Mouse (Mus musculus) kidney, adult 2 months (tissue): ENCODE measurements around the gene Ccdc148. TPM values are rescaled to one million over a fixed set of nuclear protein-coding genes. Genes with fewer than 3 reads are reported as not detected.

ENCODE experiments used
- DNase-seq: peaks from one replicate; pipeline ENCODE4 v3.0.0; 2021
- H3K27ac ChIP-seq: fragments of 200-500 bp; 2 replicates; pipeline ENCODE4 v1.5.1; 2012; ENCODE audit warnings: low read depth, low read length, control low read depth, inconsistent platforms; ENCODE audit not compliant: insufficient read depth
- H3K27me3 ChIP-seq: fragments of 200-500 bp; replicated peaks from 2 replicates; pipeline ENCODE4 v1.6.1; 2012; ENCODE audit warnings: mild to moderate bottlenecking, moderate library complexity, low read length, inconsistent platforms; ENCODE audit not compliant: control insufficient read depth, insufficient read depth
- H3K36me3 ChIP-seq: fragments of 200-500 bp; 2 replicates; pipeline ENCODE4 v1.6.1; 2012; ENCODE audit warnings: mild to moderate bottlenecking, moderate library complexity, low read length, inconsistent platforms; ENCODE audit not compliant: control insufficient read depth, insufficient read depth
- H3K4me1 ChIP-seq: fragments of 200-500 bp; 2 replicates; pipeline ENCODE4 v1.6.1; 2011; ENCODE audit warnings: low read length; ENCODE audit not compliant: control insufficient read depth, insufficient read depth
- H3K4me3 ChIP-seq: fragments of 200-500 bp; 2 replicates; pipeline ENCODE4 v1.5.1; 2011; ENCODE audit warnings: mild to moderate bottlenecking, low read depth, low read length, control low read depth; ENCODE audit not compliant: insufficient read depth
- CTCF ChIP-seq: fragments of 200-500 bp; conservative IDR thresholded peaks from 2 replicates; pipeline ENCODE4 v1.5.1; 2011; ENCODE audit warnings: low read depth, mild to moderate bottlenecking, control low read depth, low read length, moderate library complexity, mixed read lengths; ENCODE audit not compliant: insufficient read depth, insufficient read length
- POLR2A ChIP-seq: fragments of 200-500 bp; IDR thresholded peaks from one replicate; pipeline ENCODE4 v1.6.1; 2011; ENCODE audit warnings: low read depth, low read length, control low read depth
- WGBS: fragments of 180-500 bp; shearing (Covaris S2); methylation state at CpG from one replicate; pipeline ENCODE4 v1.1.7; 2018; 5-methylcytosine and 5-hydroxymethylcytosine counted together
- polyA plus RNA-seq: library from polyadenylated mRNA; depleted of rRNA; stranded (reverse); fragments of >200 nt; gene quantifications from 2 replicates; pipeline ENCODE4 v1.2.3, GENCODE M21; 2012; rRNA removed

The Ccdc148 gene
- polyA plus RNA-seq, 1 experiment = 1.0 TPM

GRCm38 (mm10) chr2:58786681-58787080, 373.8 kb downstream of the Ccdc148 start:
- H3K36me3 ChIP-seq = no peaks in the 10 kb centered on the region
- no peak overlapping the region for H3K27ac ChIP-seq
- 84% methylated on average over 8 of the region's 8 CpGs for WGBS
- H3K27me3 ChIP-seq = no peaks in the 10 kb centered on the region
- DNase-seq = no peak
- TF ChIP-seq CTCF = no peak
- no peak for TF ChIP-seq POLR2A
- no peaks in the 10 kb centered on the region for H3K4me1 ChIP-seq
- no peak overlapping the region for H3K4me3 ChIP-seq

GRCm38 (mm10) chr2:58786177-58786576, 374.3 kb downstream of the Ccdc148 start:
- WGBS = 56% methylated on average over 3 of the region's 3 CpGs
- Histone ChIP-seq H3K4me3 (no peak overlapping the region), H3K36me3 (no peaks in the 10 kb centered on the region), H3K27ac (no peak overlapping the region), H3K27me3 (no peaks in the 10 kb centered on the region), H3K4me1 (no peaks in the 10 kb centered on the region)
- no peak for TF ChIP-seq CTCF
- no peak for TF ChIP-seq POLR2A
- no peak for DNase-seq

GRCm38 (mm10) chr2:58783526-58783925, 377.0 kb downstream of the Ccdc148 start:
- Histone ChIP-seq H3K27ac (no peak overlapping the region), H3K4me3 (no peak overlapping the region), H3K27me3 (no peaks in the 10 kb centered on the region), H3K4me1 (no peaks in the 10 kb centered on the region), H3K36me3 (no peaks in the 10 kb centered on the region)
- 70% methylated on average over 1 of the region's 1 CpGs for WGBS
- no peak for DNase-seq
- TF ChIP-seq POLR2A = no peak

GRCm38 (mm10) chr2:58778986-58779495, 381.4 kb downstream of the Ccdc148 start:
- Histone ChIP-seq H3K36me3 (no peaks in the 10 kb centered on the region), H3K4me3 (no peak overlapping the region), H3K4me1 (no peaks in the 10 kb centered on the region), H3K27me3 (no peaks in the 10 kb centered on the region), H3K27ac (no peak overlapping the region)
- WGBS = 81% methylated on average over 3 of the region's 3 CpGs
- TF ChIP-seq POLR2A (no peak), CTCF (no peak)
- no peak for DNase-seq

GRCm38 (mm10) chr2:58773833-58774232, 386.6 kb downstream of the Ccdc148 start:
- Histone ChIP-seq H3K27me3 (no peaks in the 10 kb centered on the region), H3K27ac (no peak overlapping the region), H3K36me3 (no peaks in the 10 kb centered on the region), H3K4me1 (peaks cover 4% of the 10 kb centered on the region; the same call in 1 of the 2 replicates), H3K4me3 (no peak overlapping the region)
- TF ChIP-seq CTCF (no peak), POLR2A (no peak)
- WGBS = 79% methylated on average over 9 of the region's 9 CpGs
- DNase-seq = no peak

Other genes with a start within 250 kb of the Ccdc148 start
- gene Pkp4, start 167 bp upstream of the Ccdc148 start, polyA plus RNA-seq = 211 and 242 TPM in 2 replicates